ENCODE assay signal across 8 mouse cellular contexts in genomic region chr3:38484191-38485106, GRCm38 (mm10). TPM values are rescaled to one million over a fixed set of nuclear protein-coding genes. Genes with fewer than 3 reads are reported as not detected.
A peak's percentile ranks its signal among the peaks of the same experiment; 100 is the strongest.
DNase-seq lines count a peak whose midpoint lies in the region; ATAC-seq lines count a peak whose summit lies in the region.

Gene Ankrd50 (minus strand): TSS chr3:38484844.

- peak within 1 kb of the TSS; percentile 96 for H3K4me3 ChIP-seq in hindbrain, embryonic 16.5 days (ENCODE audit: low read length)
- peak within 1 kb of the TSS; percentile 73 for H3K4me3 ChIP-seq in macrophage (ENCODE audit: inconsistent target)

- no peaks in the 10 kb centered on the region for H3K9me3 ChIP-seq in hindbrain, embryonic 16.5 days (ENCODE audit: control insufficient read depth, low read length)

- peak within 1 kb of the TSS; percentile 94 for H3K27ac ChIP-seq in hindbrain, embryonic 16.5 days (ENCODE audit: low read depth, low read length)
- no peak within 1 kb of the TSS for H3K27ac ChIP-seq in macrophage

- WGBS in hindbrain, embryonic 16.5 days, result under 1% methylated on average over 38 of the region's 81 CpGs
- under 1% methylated on average over 80 of the region's 81 CpGs for WGBS in macrophage (ENCODE audit: missing documents)

- peak; percentile 89 for DNase-seq in WW6 (ENCODE audit: low read depth, low spot score)
- peak; percentile 98 to 99 for DNase-seq in cerebellum, postnatal 4 days (ENCODE audit: low spot score in 2 of 2)
- DNase-seq in gastrocnemius, adult 18-20 months (ENCODE audit: low spot score), result peak; percentile 99
- peak; percentile 97 to 98 for DNase-seq in left cerebral cortex, adult 18-20 months (ENCODE audit: low spot score in 2 of 2)
- DNase-seq in right cerebral cortex, adult 18-20 months, result peak; percentile 98
- DNase-seq in urinary bladder, postnatal 10 days (ENCODE audit: low spot score), result peak; percentile 97

- peak within 1 kb of the TSS; percentile 92 for H3K4me2 ChIP-seq in hindbrain, embryonic 16.5 days (ENCODE audit: low read length)

- H3K9ac ChIP-seq in hindbrain, embryonic 16.5 days (ENCODE audit: low read depth, low read length), result peak within 1 kb of the TSS; percentile 96

- H3K4me1 ChIP-seq in hindbrain, embryonic 16.5 days (ENCODE audit: control insufficient read depth, insufficient read depth, low read depth, low read length), result peaks cover 29% of the 10 kb centered on the region

- peaks cover 38% of the 10 kb centered on the region for H3K79me2 ChIP-seq in macrophage (ENCODE audit: inconsistent target)

- peak; percentile 99 for ATAC-seq in hindbrain, embryonic 16.5 days

- no peaks in the 10 kb centered on the region for H3K27me3 ChIP-seq in hindbrain, embryonic 16.5 days (replicated peaks; ENCODE audit: control insufficient read depth, insufficient read depth, low read length)

- no peaks in the 10 kb centered on the region; the same call in 1 of the 2 replicates for H3K36me3 ChIP-seq in hindbrain, embryonic 16.5 days (ENCODE audit: control insufficient read depth, insufficient read depth, low read length)
- no peaks in the 10 kb centered on the region for H3K36me3 ChIP-seq in macrophage (ENCODE audit: inconsistent target)

RNA-seq across cellular contexts. Expression of gene Ankrd50, which starts in this region (rescaled TPM):
- total RNA-seq in gastrocnemius, adult 18-20 months (2021), result 10 to 100 TPM in 1 of 2 experiments, 1 to 10 TPM in 1; 6.6 to 11.2 TPM
- polyA plus RNA-seq in hindbrain, embryonic 16.5 days (2015; fragmentation: Nextera tagmentation; extraction: Ambion mirVana), result 13.5 and 18.4 TPM in 2 replicates
- 10 to 100 TPM; 75.4 to 78.3 TPM for total RNA-seq in left cerebral cortex, adult 18-20 months (2021)
- 10 to 100 TPM in 22 of 26 experiments, 1 to 10 TPM in 4; 5.6 to 61.3 (median 19.3) TPM for total RNA-seq in macrophage (2018; cell fraction: chromatin; rRNA removed)
- 10 to 100 TPM; 11.0 to 40.3 (median 15.0) TPM for total RNA-seq in macrophage (2018; cell fraction: cytosol; rRNA removed)
- total RNA-seq in macrophage (2018; cell fraction: nucleus; rRNA removed), result 10 to 100 TPM in 25 of 26 experiments, 1 to 10 TPM in 1; 8.8 to 51.1 (median 19.3) TPM
- polyA plus RNA-seq in macrophage (2018), result 9.5 to 16.5 TPM (median 14.6 TPM) in 3 replicates

Comparison
In these comparisons a context has a peak if more than half of its experiments do, and no peak if none do; other contexts are left out.
1. RNA of gene Ankrd50 (total RNA-seq): 75.4 to 78.3 TPM in left cerebral cortex, adult 18-20 months; 6.6 to 11.2 TPM in gastrocnemius, adult 18-20 months; every median in the first group is over 4 times any median in the second.
2. Peak in every context shown above with its lines, with median percentiles within 50 percentile points of each other: DNase-seq.